Mouse (Mus musculus) fibroblast of lung, adult 2 months (primary cell): ENCODE results near the gene Gal3st3.
"Not testable (repeated sequence)": the region's sequence is repeated elsewhere in the genome, so short reads cannot be mapped to it uniquely, and the experiment has no call there.

Experiments used
- DNase-seq: peaks from one replicate; pipeline ENCODE4 v3.0.0-alpha.2; 2011; ENCODE audit warnings: low read depth

The Gal3st3 gene

DNA sequence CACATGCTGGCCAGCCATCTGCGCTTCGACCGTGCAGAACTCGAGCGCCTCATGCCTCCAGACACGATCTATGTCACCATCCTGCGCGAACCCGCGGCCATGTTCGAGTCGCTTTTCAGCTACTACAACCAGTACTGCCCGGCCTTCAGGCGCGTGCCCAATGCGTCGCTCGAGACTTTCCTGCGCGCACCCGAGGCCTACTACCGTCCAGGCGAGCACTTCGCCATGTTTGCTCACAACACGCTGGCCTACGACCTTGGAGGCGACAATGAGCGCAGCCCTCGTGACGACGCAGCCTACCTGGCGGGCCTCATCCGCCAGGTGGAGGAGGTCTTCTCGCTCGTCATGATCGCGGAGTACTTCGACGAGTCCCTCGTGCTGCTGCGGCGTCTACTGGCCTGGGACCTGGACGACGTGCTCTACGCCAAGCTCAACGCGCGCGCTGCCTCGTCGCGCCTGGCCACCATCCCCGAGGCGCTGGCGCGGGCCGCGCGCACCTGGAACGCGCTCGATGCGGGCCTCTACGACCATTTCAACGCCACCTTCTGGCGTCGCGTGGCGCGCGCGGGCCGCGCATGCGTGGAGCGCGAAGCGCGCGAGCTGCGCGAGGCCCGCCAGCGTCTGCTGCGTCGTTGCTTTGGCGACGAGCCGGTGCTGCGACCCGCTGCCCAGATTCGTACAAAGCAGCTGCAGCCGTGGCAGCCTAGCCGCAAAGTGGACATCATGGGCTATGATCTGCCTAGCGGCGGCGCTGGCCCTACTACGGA is 9.0 kb downstream of the Gal3st3 start:
- no peak for DNase-seq

DNA sequence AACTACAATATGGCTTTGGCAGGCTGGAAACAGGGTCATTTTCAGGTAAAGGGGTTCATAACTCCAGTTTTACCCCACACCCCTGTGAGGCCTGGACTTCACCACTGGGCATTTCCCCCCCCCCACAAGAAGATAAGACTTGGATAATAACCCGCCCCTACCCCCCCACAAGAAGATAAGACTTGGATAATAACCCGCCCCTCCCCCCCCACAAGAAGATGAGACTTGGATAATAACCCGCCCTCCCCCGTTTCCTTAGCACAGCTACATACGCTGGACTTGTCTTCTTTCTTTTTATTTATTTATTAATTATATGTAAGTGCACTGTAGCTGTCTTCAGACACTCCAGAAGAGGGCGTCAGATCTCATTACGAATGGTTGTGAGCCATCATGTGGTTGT is 10.9 kb downstream of the Gal3st3 start:
- DNase-seq: no peak

DNA sequence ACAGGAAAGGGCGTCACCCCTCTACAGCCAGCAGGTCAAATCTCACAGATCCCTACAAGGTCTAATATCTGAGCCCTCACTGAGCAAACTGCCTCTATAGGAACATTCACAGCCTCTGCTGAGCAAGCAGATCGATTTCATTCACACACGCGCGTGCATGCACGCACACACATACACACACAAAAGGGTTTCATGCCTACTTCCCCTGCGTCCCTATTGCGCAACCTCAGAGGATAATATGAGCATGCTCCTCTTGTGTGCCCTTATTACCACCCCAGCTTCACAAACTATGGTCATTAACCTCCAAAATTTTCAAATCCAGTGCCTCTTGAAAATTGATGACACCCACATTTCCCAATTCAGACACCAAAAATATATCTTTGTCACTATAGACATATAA is 15.1 kb downstream of the Gal3st3 start:
- DNase-seq: no peak

DNA sequence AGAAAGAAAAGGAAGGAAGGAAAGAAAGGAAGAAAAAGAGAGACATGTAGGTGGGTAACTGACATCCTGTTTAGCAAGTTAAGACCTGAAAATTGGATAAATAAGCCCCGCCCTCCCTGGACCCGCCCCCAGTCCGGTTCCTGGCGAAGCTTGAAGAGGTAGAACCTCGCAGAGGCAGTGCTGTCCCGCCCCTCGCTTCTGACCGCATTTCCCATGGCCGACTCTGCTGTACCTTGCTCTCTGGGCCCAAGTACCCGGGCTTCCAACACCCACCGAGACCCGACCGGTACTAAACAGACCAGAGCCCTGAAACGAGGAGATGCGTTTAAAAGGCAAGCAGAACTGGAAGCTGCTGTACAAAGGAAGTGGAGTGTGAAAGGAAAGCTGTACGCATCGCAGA is 25.7 kb downstream of the Gal3st3 start:
- no peak for DNase-seq

DNA sequence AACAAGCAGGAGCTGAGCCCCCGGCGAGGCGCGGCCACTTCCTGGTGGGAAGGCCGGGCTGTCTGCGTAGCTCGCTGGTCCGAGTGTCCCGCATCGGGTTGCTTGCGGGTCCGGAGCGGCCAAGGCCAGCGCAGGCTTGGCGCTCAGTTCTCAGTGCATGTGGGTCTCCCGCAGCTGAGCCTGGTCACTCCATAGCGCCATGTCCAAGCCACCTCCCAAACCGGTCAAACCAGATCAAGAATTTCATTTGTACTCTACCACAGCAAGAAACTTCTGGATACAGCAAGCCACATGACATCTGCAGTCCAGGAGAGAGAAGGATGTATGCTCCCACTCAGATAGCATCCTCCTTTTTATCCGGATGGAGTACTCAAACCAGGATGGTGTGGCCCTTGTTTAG is 29.8 kb downstream of the Gal3st3 start:
- DNase-seq: no peak

DNA sequence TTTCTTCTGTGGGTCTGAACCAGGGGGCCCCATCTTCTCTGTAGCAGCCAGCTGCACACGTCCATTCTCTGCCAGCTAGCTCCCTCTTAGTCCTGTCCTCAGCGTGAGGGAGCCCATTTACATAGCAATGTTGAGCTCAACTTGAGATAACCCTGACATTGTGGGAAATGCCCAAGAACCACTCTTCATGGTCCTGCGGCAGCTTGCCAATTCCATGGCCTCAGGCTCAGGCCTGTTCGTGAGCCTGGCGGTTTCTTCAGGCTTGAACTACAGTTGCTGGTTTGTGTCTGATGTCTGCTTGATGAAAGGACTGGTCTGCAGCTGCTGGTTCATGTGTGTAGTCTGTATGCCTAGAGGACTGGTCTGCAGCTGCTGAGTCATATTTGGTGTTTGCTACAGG is 36.6 kb downstream of the Gal3st3 start:
- DNase-seq: no peak

DNA sequence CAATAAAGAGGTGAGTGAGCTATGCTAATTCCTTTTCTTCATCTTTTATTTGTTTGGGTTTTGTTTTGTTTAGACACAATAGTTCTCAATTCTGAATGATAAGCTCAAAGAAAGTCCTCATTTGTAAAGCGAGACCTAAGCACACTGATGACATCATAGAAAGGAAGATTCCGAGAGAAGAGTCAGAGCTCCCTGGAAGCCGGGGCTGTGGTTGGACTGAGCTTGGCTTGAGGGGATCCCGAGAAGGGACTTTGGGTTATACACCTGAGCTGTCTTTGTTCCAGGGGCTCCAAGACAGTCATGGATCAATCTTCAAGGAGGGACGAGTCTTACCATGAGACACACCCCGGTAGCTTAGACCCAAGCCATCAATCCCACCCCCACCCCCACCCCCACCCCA is 37.3 kb downstream of the Gal3st3 start, which contains the start of gene Catsper1:
TSS of gene Catsper1 (plus strand) at position 301 of the 400 bp plus-strand sequence.
- no peak for DNase-seq

DNA sequence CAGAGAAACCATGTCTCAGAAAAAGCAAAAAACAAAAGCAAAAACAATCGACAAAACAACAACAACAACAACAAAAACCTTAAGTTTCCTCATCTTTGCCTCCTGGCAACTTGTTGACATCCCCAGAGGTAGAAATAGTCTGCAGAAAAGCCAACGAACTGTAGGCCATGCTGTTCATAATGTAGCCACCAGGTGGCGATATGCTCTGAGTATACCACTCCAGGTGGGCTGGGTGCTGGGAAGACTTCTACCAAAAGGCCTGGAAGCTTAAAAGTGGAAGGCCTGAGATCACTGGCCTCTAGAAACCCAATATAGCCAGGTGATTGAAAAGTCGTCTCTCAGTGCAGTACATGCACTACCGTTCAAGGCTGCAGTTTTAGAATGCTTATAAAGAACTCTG is 39.8 kb downstream of the Gal3st3 start:
- DNase-seq: peak; percentile 56

DNA sequence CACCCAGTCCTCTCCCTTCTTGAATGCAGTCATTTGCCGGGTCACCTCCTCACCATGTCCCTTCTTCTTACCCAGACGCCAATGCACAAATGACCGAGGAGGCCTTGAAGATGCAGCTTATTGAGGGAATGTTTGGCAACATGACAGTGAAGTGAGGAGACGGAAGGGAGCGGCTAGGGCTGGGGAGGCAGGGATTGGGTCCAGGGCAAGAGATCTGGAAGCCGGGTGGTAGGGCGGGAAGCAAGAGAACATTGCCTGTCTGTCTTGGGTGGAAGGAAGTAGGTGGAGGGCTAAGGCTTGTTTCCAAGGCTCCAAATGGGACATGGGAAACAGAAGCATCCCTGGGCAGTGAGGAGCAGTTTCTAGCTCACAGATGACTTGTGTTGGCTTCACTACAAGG is 43.2 kb downstream of the Gal3st3 start:
- DNase-seq: no peak

DNA sequence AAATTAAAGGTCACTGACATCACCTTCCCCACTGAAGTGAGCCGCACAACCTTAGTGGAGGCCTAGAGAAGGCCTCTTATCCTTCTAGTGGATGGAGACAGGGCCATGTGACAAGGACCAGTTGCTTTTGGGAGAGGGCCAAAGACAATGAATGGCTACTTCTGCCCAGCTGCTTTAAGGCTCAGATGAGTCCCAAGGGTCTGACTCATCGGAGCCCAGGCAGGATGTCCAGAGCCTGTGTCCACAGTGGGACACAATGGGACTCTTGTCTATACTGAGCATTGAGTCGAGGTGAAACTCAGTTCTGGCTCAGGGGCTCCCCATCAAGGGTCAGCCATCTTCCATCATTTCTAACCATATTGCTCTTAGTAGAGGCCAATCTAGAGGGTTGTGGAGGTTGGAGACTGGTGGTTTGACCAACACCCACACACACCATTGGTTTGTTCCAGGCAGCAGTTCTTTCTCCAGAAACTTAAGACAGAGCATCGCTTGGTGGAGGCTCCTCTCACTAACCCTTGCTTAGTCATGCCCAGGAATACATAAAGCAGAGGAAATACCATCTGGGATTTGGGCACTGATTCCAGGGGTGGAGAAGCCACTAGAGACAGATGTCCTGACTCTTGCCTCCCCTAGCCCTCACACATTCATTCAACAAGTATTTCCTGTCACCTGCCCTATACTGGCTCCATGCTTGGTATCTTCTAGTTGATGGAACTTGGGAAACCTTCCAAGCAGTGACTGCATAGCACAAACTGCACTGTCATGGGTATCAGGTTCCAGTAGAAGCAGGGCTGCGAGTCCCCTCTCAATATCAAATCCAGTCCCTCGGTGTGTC is 47.4 kb downstream of the Gal3st3 start:
- peak; percentile 66 for DNase-seq

DNA sequence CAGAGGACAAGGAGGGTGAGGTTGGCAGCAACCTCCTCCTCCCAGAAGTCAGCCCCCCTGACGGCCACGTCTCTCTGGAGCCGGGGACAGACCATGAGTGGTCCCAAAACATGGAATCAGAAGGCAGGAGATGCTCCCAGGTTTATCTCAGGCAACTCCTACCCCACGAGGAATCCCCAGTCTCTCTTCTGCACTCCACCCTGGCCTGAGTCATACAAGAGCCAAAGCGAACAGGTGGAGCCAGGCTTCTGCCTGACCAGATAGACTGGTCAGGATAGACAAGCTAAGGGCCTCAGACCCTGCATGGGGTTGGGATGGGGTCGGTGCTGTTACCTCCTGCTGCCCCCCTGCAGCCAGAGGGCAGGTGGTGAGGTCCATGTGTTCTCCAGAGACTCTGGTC is 49.9 kb downstream of the Gal3st3 start:
- no peak for DNase-seq

DNA sequence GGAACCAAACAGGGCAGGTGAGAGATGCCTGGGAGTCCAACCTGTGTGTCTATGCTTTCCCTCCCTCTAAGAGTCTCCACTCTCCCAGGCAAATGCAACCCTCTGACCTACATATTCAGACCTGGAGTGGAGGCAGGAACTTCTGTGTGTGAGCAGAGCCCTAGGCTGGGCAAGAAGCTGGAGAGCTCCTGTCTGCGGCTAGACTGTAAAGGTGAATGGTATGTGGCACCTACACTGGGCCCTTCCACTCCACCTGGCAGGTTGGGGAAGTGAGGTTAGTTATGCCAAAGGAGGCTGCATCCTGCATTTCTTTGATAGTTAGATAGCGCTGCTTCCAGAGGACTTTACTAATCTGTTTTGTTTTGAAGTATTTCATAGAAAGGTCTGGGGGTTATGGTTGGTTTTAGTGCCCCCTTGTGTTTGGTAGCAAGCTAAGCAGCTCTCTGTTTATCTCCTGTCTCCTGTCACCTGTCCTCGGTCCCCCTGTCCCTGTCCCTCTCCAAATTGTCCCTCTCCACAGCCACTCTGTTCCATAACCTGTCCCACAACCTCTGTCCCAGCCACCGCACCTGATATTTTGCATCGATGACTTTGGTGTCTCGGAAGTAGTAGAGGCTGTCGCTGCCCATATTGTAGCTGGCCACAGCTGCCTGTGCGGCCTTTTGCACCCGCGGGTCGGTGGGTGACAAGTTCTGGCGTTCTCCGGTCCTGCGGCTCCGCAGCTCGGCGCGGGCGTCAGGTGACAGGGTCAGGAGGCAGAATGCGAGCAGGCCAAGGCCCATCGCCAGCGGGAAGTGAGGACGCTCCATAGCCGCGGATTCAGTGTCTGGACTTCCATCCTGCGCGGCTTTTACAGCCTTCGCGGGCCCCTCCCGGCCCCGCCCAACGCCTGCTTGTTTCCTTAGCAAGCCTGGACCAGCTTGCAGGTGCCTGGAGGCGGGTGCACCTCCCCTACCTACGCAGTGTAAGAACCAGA is 50.7 kb downstream of the Gal3st3 start:
- no peak for DNase-seq

DNA sequence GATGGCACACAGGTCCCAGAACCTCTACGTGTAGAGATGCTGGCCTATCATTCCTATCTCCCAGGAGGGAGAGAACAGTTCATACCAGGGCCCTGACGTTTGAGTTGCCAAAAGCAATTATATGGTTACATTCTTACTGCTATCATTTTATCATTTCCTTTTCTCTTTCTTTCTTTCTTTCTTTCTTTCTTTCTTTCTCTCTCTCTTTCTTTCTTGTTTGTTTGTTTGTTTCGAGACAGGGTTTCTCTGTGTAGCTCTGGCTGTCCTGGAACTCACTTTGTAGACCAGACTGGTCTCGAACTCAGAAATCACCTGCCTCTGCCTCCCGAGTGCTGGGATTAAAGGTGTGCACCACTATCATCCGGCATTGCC is 51.4 kb downstream of the Gal3st3 start, which contains the start of gene Cst6:
TSS of gene Cst6 (minus strand) at position 73 of the 372 bp plus-strand sequence.
- not testable (repeated sequence) for DNase-seq

DNA sequence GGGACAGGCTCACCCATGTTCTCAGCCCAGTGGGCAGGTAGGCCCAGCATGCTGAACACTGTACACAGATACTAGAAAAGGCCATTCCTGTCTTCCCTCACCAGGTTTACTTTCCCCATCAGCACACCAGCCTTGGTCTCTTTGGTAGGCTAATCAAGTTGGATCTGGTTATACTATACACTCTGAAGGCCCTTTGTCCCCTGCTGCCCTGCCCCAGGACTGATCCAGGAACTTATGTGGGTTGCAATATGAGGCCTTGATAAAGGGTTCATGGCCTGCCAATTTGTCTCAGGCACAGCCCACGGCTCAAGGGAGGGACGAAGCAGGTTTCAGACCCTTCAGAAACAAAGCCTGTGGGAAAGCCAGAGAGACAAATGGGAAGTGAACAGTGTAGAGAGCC is 55.5 kb downstream of the Gal3st3 start:
- DNase-seq: no peak

DNA sequence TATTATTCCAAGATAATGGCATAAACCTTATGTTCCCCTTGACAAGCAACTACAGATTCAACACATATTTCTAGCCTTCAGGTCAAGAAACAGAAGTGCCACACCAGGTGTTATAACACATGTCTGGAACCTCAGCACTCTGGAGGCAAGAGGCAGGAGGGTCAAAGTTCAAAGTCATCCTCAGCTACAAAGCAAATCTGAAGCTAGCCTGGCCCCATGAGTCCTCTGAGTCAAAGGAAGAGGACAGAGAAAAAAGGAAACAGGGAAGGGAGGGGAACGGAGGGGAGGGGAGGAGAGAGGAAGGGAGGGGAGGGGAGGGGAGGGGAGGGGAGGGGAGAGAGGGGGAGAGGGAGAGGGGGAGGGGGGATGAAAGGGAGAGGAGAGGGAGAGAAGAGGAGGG is 57.9 kb downstream of the Gal3st3 start:
- no peak for DNase-seq
